ENCODE assay signal across 24 mouse cellular contexts in the genomic region with DNA sequence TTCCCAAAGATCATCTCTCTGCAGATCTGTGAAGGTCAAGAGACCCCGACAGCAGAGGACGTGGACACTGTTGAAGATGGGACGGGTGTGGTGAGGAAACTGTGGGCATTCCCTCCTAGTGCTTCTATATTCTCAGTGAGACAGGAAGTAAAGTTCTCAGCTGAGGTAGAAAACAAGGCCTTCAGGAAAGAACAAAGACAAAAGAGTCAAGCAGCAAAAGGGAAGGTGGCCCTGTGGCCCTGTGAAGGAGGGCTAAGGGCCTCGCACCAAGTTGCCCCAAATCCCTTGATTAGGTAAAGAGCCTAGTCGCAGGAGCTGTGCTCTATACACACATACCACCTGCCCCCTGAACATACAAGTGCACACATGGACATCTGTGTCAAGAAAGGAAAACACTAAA.
DNase-seq lines count a peak whose midpoint lies in the region; ATAC-seq and TF ChIP-seq lines count a peak whose summit lies in the region.
"Had no signal": no experiment of that assay in that cellular context is flagged by ENCODE, and none has a peak within 500 bp of the region (broad histone marks: within the 10 kb centered on the region; RNA-seq: fewer than 3 reads in every experiment).

No protein-coding gene starts in this region.

- 67% methylated on average over 5 of the region's 5 CpGs for WGBS in spleen, adult 2 months

- H3K4me3 ChIP-seq in spleen, adult 2 months (ENCODE audit: extremely low read depth, insufficient read depth, insufficient read length): no peak overlapping the region
- H3K4me3 ChIP-seq: embryonic facial prominence, embryonic 13.5 days; embryonic facial prominence, embryonic 15.5 days; erythroblast, embryonic 14.5 days; forebrain, embryonic 10.5 days; forebrain, embryonic 12.5 days had no signal

- peak overlapping the region; percentile 20; the same call in 1 of the 2 replicates for H3K27ac ChIP-seq in spleen, adult 2 months (ENCODE audit: insufficient read depth, low read length)
- H3K27ac ChIP-seq: embryonic facial prominence, embryonic 13.5 days; embryonic facial prominence, embryonic 15.5 days; forebrain, embryonic 10.5 days; forebrain, embryonic 12.5 days had no signal

- no peak for TF ChIP-seq CTCF in spleen, adult 2 months (IDR thresholded peaks at IDR 0.05; ENCODE audit: extremely low read depth, insufficient read depth, insufficient read length, insufficient replicate concordance)

- H3K4me1 ChIP-seq in spleen, adult 2 months (ENCODE audit: control insufficient read depth, insufficient read depth, insufficient read length): no peaks in the 10 kb centered on the region; the same call in 1 of the 2 replicates
- H3K4me1 ChIP-seq: embryonic facial prominence, embryonic 13.5 days; embryonic facial prominence, embryonic 15.5 days had no signal

- H3K27me3 ChIP-seq in spleen, adult 2 months (ENCODE audit: control insufficient read depth, insufficient read depth, low read length): no peaks in the 10 kb centered on the region
- H3K27me3 ChIP-seq: embryonic facial prominence, embryonic 13.5 days had no signal

- DNase-seq in spleen, adult 2 months (ENCODE audit: low read depth in 1 of 2, low spot score in 2 of 2): no peak
- no peak for DNase-seq in spleen, adult 18-20 months
- DNase-seq in CD4-positive, CD25-positive, alpha-beta regulatory T cell, adult 2 months (ENCODE audit: low read depth, low spot score): peak; percentile 30
- DNase-seq in naive thymus-derived CD4-positive, alpha-beta T cell, adult 2 months (ENCODE audit: low read depth): peak; percentile 53
- no peak for DNase-seq in urinary bladder, postnatal 14 days (ENCODE audit: low spot score)
- DNase-seq in heart, adult 8-10 months (ENCODE audit: low spot score): no peak
- DNase-seq: adrenal gland, adult 2 months; adrenal gland, postnatal 10 days; adrenal gland, postnatal 25 days; cerebellum, adult 11 months; cerebellum, adult 18-20 months; cerebellum, adult 8-10 months; cerebellum, adult 9-11 months; cerebellum, postnatal 14 days; cerebellum, postnatal 36 days; embryo, embryonic 11 days had no signal

- ATAC-seq in CD4-positive, CD25-positive, alpha-beta regulatory T cell, adult 4 months: peak; percentile 50
- ATAC-seq: forebrain, embryonic 14.5 days; forebrain, embryonic 16.5 days had no signal

- no peak for TF ChIP-seq POLR2A in spleen, adult 2 months (IDR thresholded peaks at IDR 0.05; ENCODE audit: low read depth, low read length)

- H3K36me3 ChIP-seq in spleen, adult 2 months (ENCODE audit: control insufficient read depth, insufficient read depth, low read length): no peaks in the 10 kb centered on the region
- H3K36me3 ChIP-seq: embryonic facial prominence, embryonic 13.5 days; embryonic facial prominence, embryonic 15.5 days; forebrain, embryonic 10.5 days; forebrain, embryonic 12.5 days had no signal

Comparison
In these comparisons a context has a peak if more than half of its experiments do, and no peak if none do; other contexts are left out.
1. DNase-seq: peak in CD4-positive, CD25-positive, alpha-beta regulatory T cell, adult 2 months (single experiment) and naive thymus-derived CD4-positive, alpha-beta T cell, adult 2 months (single experiment); none in spleen, adult 2 months (0 of 2), spleen, adult 18-20 months (0 of 2), urinary bladder, postnatal 14 days (single experiment) and heart, adult 8-10 months (single experiment).